Mouse (Mus musculus) liver, adult (tissue): ENCODE data around the gene Gm973.

Experiments
- GATA4 ChIP-seq: IDR thresholded peaks from 2 replicates; pipeline ENCODE4 v1.6.1; 2014; ENCODE audit warnings: mild to moderate bottlenecking, low read length; ENCODE audit not compliant: insufficient replicate concordance

The Gm973 gene

DNA sequence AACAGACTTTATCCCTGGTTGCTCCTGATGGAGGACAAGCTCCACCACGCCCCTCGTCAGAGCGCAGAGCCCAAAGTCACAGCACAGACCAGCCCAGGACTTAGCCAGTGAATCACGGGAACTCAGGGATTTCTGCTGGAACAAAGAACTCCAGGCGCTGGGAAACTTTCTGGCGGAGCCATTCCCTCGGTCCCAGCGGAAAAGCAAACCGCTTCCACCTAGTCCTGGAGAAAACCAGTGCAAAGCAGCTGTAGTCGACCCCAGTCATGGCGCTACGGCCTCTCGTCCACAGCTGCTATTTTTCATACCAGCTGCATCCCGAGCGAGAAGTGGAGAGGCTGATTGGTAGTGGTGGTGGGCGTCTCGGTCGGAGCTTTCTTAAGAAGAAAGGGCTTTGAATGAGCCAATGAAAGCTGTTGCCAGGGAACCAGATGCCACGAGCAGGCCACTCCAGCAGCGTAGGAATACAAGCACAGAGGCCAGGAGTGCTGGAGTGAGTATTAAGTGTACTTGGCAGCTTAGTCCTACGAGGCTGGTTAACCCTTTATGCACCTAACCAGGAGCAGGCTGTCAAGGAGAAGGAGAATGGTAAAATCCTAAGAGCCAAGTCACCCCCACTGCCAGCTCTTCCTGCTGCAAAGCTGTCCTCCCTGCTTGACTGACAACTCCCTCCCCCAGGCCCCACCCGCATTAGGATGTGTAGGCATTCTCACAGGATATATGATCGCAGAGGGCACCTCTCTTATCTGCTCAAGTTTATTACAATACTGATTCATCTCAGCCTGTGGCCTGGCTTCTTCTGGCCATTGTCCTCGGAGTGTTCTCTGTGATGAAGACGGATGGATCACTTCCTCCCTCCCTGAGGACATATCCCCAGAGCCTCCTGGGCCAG is at the start of gene Gm973:
Gene Gm973, plus strand, starts transcription at position 239 of the 892 bp plus-strand sequence.
- TF ChIP-seq GATA4: no peak

DNA sequence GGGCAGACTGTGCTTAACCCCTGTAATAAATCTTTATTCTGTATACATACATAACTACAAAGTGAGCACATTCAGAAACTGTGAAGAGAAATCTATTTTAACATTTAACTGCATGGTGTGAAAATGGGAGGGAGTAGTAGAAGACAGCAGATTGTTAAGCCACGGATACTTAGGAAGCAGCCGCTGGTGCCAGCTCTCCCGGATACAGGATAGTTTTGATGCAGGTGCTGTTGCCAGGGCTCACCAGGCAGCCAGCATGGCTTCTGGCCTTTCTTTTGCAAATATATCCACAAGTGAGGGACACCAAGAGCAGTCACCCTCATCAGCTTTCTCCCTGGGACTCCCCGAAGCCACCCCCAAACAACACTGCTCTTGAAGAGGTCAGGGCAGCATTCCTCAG is 46.9 kb upstream of the Gm973 start:
- TF ChIP-seq GATA4: no peak

DNA sequence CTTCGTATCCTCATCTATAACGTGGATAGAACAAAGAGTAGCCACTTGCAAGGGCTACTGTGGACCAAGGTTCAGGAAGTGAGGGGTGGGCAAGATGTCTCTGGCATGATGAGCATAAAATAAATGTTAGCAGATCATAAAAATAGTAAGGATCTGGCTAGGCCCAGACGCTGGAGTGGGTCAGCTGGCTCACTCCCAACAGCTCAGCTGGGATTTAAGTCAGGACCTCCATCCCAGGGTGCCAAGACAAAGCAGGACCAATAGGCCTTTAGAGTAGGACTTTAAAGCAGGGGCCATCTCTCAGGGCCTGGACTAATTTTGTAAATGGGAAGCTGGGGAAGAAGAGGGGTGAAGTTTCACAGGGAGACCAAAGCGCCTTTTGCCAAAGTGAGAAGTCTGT is 45.3 kb upstream of the Gm973 start:
- no peak for TF ChIP-seq GATA4

DNA sequence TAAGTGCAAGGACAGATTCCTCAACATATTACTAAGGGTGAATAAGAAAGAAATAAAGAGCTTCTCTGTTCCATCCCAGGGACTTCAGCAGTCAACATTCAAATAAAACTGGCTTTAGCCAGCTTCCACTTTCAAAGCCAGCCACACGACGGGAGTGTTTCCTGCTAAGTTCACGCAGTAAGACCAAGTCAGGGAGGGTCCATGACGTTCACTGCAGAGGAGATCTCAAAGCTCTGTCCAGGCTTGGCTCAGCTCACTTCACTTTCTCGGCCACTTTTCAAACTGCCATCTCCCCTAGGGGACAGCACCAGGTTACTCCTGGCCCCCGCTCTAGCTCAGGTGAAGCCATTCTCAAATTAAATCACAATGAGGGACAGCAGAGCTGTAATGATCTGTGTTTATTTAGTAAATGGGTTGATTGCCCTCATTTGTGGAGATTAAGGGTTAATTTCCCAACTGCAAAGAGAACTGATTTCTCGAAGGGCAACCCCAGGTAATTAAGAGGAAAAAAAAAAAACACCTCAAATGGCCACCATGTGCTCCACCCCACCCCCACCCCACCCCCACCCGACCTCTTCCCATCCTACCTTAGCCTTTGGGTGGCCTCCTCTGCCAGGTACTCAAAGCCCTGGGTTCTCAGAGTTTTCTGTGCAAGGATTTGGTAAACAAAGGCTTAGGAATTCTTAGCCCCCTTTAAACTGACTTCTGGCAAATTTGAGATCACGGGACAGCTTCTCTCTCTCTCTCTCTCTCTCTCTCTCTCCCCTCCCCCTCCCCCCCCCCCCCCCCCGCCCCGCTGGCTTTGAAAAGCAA is 43.5 kb upstream of the Gm973 start:
- no peak for TF ChIP-seq GATA4

DNA sequence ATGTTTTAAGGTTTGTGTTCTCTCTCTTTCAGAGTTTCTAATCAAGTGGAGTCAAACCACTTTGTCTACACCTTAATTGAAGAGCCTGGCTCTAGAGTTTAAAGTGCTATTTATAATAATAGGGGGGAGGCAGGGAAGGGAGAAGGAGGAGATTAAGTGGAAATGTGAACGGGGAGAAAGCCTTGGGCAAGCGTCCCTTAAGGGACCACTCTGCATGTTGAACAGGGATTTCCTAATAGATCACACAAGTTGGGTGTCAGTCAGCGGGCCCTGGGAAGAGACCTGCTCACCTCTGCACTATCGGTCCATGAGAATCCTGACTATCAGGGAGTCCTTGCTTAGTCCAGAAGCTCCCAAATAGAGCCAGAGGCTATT is 42.9 kb upstream of the Gm973 start:
- TF ChIP-seq GATA4: no peak

DNA sequence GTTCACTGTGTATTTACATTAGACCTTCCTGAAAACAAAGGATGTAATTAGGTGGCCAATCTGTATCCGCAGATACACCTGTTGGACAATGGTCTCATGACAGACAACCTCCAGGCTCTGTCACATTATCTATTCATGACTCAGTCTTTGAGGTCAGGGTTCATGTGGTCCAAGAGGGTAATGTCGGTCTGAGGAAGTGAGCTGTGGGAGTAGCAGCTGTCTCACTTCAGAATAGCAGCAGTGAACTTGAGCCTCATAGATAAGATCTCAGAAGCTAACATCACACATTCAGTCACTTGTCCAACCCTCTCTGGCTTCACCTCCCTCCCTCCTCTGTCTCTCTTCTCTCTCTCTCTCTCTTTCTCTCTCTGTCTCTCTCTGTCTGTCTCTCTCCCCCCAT is 40.4 kb upstream of the Gm973 start:
- TF ChIP-seq GATA4: no peak

DNA sequence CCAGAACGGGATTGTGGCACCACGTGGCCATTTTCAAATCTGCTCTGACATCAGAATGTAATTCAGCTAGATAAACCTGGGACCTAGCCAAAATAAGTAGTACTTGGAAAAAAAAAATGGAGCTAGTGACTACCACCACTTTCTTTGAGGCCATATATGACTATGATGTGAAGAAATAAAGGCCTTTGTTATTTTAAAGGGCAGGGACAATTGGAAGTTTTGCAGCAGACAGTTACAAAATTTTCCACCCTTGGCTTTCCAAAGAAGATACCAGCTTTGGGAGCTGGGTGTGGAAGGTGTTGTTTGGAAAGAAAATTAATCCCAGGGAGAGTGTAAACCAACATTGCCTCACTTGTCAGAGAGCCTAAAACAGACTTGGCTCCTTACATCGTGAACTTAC is 37.2 kb upstream of the Gm973 start:
- no peak for TF ChIP-seq GATA4

DNA sequence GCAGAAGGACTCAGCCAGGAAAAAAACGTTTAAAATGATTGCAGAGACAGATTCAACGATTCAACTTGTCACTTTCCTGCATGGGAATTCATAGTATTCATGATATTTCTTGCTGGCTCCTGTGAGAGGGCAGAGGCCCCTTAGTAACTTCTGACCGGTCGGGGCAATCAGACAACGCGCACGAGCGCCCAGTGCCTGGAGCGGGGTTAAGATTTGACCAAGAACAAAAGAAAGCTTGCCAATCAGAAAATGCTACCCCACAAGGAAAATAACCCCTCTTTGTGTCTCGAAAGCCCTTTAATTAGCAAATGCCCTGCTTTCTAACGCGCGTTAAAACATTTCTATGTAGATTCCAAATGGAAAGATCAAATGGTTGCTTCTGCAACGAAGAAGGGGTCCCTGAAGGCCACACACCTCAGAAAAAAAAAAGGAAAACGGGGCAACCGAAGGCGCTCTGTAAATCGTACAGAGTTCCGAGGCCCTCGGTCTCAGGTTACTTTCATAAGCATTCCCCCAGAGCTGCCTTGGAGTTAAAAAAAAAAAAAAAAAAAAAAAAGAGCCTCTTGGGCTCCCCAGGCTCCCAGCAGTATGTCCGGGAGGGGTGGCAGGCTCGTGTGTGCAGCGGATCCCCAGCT is 35.1 kb upstream of the Gm973 start:
- TF ChIP-seq GATA4: no peak

DNA sequence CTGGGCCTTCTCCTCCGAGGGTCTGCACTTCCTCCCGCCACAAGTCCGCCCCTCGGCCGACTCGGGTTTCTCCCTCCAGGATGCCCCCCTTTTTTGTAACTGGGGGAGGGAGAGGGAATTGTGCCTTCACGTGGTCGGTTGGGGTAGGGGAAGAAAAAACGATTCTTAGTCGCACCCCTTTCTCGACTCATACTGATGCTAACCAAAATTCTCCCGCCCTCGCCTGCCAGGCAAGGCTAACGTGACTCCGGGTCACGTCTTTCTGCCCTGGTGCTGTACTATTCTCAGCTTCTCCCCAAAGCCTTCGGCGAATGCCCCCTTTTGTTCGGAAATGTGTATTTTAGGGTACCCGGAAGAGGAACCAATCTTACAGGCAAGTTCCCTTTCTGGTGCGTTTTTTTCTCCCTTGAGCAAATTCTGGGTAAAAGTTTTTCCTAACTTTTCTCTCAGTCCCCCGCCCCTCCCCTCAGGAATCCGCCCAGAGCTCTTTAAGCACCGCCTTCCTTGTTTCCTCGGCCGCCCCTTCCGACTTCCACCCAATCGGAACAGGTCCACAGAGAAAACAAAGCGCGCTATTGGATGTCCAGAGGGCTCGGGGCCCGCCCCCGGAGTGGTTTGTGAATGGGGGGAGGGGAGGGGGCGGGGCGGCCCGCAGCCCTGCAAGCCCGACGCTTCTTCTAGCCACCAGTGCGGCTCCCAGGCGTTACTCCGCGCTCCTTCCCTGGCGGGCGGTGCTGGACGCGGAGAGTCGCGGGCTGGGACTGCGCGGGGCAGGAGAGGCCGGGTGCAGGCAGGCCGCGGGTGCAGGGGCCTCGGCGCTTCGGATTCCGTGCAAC is 34.4 kb upstream of the Gm973 start:
- TF ChIP-seq GATA4: no peak; the same call in 1 of the 2 replicates

DNA sequence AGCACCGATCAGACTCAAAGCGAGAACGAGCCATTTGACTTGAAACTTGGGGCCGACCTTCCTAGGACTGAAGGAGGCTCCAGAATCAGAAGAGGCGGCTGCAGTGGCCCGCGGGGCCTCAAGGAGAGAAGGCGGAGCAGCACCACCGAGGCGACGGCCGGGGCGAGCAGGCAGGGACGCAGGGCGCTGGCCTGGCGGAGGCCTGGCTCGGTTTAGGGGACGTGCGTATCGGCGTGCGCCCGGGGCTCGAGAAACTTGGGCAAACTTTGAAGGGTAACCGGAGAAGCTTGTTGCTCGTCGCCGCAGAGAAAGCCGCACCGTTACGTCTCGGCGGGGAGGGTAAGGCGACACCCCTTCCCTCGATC is 33.8 kb upstream of the Gm973 start, which contains the start of gene Fzd7:
Gene Fzd7, plus strand, starts transcription at position 94 of the 365 bp plus-strand sequence.
- TF ChIP-seq GATA4: no peak

DNA sequence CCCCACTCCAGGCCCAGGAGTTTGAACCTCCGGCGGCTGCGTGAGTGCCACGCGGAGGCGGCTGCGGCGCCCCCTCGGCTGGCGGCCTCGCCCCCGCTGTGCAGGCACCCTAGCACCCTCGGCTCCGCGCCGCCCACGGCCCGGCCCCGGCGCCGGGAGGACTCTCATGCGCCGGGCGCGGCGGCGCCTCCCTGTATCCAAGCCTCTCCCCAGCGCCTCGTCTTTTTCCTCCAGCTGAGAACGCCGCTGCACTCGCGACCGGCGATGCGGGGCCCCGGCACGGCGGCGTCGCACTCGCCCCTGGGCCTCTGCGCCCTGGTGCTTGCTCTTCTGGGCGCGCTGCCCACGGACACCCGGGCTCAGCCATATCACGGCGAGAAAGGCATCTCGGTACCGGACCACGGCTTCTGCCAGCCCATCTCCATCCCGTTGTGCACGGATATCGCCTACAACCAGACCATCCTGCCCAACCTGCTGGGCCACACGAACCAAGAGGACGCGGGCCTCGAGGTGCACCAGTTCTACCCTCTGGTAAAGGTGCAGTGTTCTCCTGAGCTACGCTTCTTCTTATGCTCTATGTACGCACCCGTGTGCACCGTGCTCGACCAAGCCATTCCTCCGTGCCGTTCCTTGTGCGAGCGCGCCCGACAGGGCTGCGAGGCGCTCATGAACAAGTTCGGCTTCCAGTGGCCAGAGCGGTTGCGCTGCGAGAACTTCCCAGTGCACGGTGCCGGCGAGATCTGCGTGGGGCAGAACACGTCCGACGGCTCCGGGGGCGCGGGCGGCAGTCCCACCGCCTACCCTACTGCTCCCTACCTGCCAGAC is 33.2 kb upstream of the Gm973 start:
- no peak for TF ChIP-seq GATA4

DNA sequence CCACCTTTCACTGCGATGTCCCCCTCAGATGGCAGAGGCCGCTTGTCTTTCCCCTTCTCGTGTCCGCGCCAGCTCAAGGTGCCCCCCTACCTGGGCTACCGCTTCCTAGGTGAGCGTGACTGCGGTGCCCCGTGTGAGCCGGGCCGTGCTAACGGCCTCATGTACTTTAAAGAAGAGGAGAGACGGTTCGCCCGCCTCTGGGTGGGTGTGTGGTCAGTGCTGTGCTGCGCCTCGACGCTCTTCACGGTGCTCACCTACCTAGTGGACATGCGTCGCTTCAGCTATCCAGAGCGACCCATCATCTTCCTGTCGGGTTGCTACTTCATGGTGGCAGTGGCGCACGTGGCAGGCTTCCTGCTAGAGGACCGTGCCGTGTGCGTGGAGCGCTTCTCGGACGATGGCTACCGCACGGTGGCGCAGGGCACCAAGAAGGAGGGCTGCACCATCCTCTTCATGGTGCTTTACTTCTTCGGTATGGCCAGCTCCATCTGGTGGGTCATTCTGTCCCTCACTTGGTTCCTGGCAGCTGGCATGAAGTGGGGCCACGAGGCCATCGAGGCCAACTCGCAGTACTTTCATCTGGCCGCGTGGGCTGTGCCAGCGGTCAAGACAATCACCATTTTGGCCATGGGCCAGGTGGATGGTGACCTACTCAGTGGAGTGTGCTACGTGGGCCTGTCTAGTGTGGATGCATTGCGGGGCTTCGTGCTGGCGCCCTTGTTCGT is 32.4 kb upstream of the Gm973 start:
- TF ChIP-seq GATA4: no peak

DNA sequence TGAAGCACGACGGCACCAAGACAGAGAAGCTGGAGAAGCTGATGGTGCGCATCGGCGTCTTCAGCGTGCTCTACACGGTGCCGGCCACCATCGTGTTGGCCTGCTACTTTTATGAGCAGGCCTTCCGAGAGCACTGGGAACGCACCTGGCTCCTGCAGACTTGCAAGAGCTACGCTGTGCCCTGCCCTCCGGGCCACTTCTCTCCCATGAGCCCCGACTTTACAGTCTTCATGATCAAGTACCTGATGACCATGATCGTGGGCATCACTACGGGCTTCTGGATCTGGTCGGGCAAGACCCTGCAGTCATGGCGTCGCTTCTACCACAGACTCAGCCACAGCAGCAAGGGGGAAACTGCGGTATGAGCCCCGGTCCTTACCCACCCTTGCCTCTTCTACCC is 31.8 kb upstream of the Gm973 start:
- no peak for TF ChIP-seq GATA4
